In the genomic region with DNA sequence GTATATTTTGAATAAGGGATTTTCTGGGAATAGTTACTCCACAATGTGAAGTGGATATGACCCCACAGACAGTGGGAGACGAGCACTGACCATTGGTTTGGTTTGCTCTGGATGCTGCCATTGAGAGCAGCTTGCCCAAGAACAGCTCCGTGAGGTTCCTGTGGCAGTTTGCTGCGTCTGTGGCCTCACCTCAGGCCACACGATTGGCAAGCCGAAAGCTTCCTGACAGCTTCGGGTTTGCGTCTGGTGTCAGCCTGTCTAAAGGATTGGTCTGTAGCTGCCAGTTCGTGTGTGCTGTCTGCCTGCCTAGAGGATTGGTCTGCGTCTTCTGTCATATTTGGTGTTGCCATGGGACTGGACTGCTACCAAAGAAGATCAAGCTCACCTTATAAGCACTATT, we compare ENCODE assay signal across 25 mouse cellular contexts.
"Had no signal": no experiment of that assay in that cellular context is flagged by ENCODE, and none has a peak within 500 bp of the region (broad histone marks: within the 10 kb centered on the region; RNA-seq: fewer than 3 reads in every experiment).

No protein-coding gene starts in this region.

- H3K27ac ChIP-seq: gastrocnemius, adult 2 months; heart, adult 2 months; heart, embryonic 13.5 days; heart, embryonic 15.5 days; hindbrain, embryonic 13.5 days; hindbrain, embryonic 15.5 days; hindbrain, postnatal 0 days; kidney, embryonic 15.5 days; kidney, postnatal 0 days; left cerebral cortex, adult 2 months; limb, embryonic 10.5 days; limb, embryonic 12.5 days; liver, embryonic 14.5 days had no signal

- H3K4me1 ChIP-seq: heart, embryonic 13.5 days; heart, embryonic 15.5 days; hindbrain, embryonic 13.5 days; hindbrain, embryonic 15.5 days; kidney, embryonic 15.5 days; limb, embryonic 10.5 days; limb, embryonic 12.5 days had no signal

- DNase-seq: gastrocnemius, adult 2 months; gastrocnemius, postnatal 10 days; gastrocnemius, postnatal 25 days; heart, adult 2 months; heart, postnatal 14 days; heart, postnatal 36 days; kidney, adult 11 months; kidney, adult 2 months; kidney, adult 9 months; kidney, postnatal 14 days; kidney, postnatal 36 days; layer of hippocampus, adult 9-11 months; liver had no signal

- H3K4me3 ChIP-seq: gastrocnemius, adult 2 months; heart, adult 2 months; heart, embryonic 13.5 days; heart, embryonic 15.5 days; hindbrain, embryonic 13.5 days; hindbrain, embryonic 15.5 days; kidney, embryonic 15.5 days; left cerebral cortex, adult 2 months; limb, embryonic 10.5 days; limb, embryonic 12.5 days had no signal

- ATAC-seq: hindbrain, postnatal 0 days; intestine, embryonic 16.5 days had no signal
